Comparison of ENCODE assay signal across 24 mouse cellular contexts in the genomic region with DNA sequence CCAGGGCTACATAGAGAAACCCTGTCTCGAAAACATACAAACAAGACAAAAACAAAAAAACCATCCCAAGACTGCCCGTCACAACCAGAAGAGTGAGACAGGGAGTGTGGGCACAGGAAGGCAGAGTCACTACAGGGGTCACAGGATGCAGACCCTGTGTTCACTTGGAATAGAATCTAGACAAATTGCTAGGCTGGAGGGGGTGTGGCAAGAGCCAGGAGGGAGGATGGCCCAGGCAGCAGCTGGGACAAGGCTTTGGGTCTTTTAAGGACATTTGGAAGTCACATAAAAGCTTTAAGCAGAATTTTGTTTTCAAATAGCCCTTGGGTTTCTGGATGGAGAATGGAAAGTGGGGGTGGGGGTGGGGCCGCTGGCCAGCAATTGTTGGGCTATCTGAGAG. TPM values are rescaled to one million over a fixed set of nuclear protein-coding genes. Genes with fewer than 3 reads are reported as not detected.
DNase-seq lines count a peak whose midpoint lies in the region; ATAC-seq and TF ChIP-seq lines count a peak whose summit lies in the region.
"Had no signal": no experiment of that assay in that cellular context is flagged by ENCODE, and none has a peak within 500 bp of the region (broad histone marks: within the 10 kb centered on the region; RNA-seq: fewer than 3 reads in every experiment).

No protein-coding gene starts in this region.

- no peak overlapping the region for H3K4me3 ChIP-seq in heart, embryonic 13.5 days
- no peak overlapping the region for H3K4me3 ChIP-seq in heart, embryonic 12.5 days
- H3K4me3 ChIP-seq in lung, embryonic 15.5 days, result no peak overlapping the region
- H3K4me3 ChIP-seq in embryonic facial prominence, embryonic 14.5 days (ENCODE audit: low read depth, low read length), result no peak overlapping the region
- no peak overlapping the region for H3K4me3 ChIP-seq in myocyte
- H3K4me3 ChIP-seq in liver, embryonic 11.5 days (ENCODE audit: low read depth, low read length), result no peak overlapping the region
- no peak overlapping the region for H3K4me3 ChIP-seq in midbrain, postnatal 0 days (ENCODE audit: low read depth, low read length)
- H3K4me3 ChIP-seq: forebrain, embryonic 10.5 days; kidney, embryonic 15.5 days; midbrain, embryonic 15.5 days; neural tube, embryonic 15.5 days had no signal

- peaks cover 36% of the 10 kb centered on the region for H3K79me2 ChIP-seq in myocyte (ENCODE audit: control insufficient read depth, insufficient read depth)

- no peak for TF ChIP-seq CTCF in midbrain, postnatal 0 days (IDR thresholded peaks at IDR 0.05)

- no peak for DNase-seq in lung, postnatal 14 days
- DNase-seq in embryonic facial prominence, embryonic 14.5 days (ENCODE audit: low spot score), result no peak
- DNase-seq in liver, embryonic 11.5 days (ENCODE audit: low spot score), result no peak
- DNase-seq in midbrain, postnatal 0 days (ENCODE audit: low spot score), result no peak
- DNase-seq: adrenal gland, adult 8-10 months; cerebellum, adult 18-20 months; cerebellum, postnatal 14 days; forebrain, postnatal 0 days; gastrocnemius, postnatal 36 days; heart, postnatal 10 days had no signal

- peak overlapping the region; percentile 91; the same call in 1 of the 2 replicates for H3K4me2 ChIP-seq in heart, embryonic 13.5 days
- H3K4me2 ChIP-seq in heart, embryonic 12.5 days, result no peak overlapping the region
- 0 out of 2 replicates have a peak overlapping the region, but pooled peaks have one; percentile 16 for H3K4me2 ChIP-seq in lung, embryonic 15.5 days
- H3K4me2 ChIP-seq in embryonic facial prominence, embryonic 14.5 days (ENCODE audit: low read depth, low read length), result peak overlapping the region; percentile 83
- H3K4me2 ChIP-seq in myocyte (ENCODE audit: low read depth), result peak overlapping the region; percentile 88
- no peak overlapping the region for H3K4me2 ChIP-seq in liver, embryonic 11.5 days
- H3K4me2 ChIP-seq in midbrain, postnatal 0 days (ENCODE audit: low read depth, low read length, poor library complexity, severe bottlenecking), result no peak overlapping the region
- H3K4me2 ChIP-seq: midbrain, embryonic 15.5 days had no signal

- TF ChIP-seq POLR2A in myocyte (IDR thresholded peaks at IDR 0.05; ENCODE audit: insufficient read length, low read depth), result no peak

- H3K27ac ChIP-seq in heart, embryonic 13.5 days (replicated peaks), result no peak overlapping the region
- H3K27ac ChIP-seq in heart, embryonic 12.5 days (ENCODE audit: poor library complexity, severe bottlenecking), result no peak overlapping the region
- no peak overlapping the region for H3K27ac ChIP-seq in lung, embryonic 15.5 days
- H3K27ac ChIP-seq in embryonic facial prominence, embryonic 14.5 days (replicated peaks; ENCODE audit: low read depth, low read length), result no peak overlapping the region
- H3K27ac ChIP-seq in liver, embryonic 11.5 days (ENCODE audit: low read depth, low read length), result no peak overlapping the region
- H3K27ac ChIP-seq in midbrain, postnatal 0 days (ENCODE audit: low read depth, low read length), result no peak overlapping the region
- H3K27ac ChIP-seq: forebrain, embryonic 10.5 days; hindbrain, postnatal 0 days; kidney, embryonic 15.5 days; midbrain, embryonic 15.5 days; neural tube, embryonic 15.5 days had no signal

- ATAC-seq in heart, embryonic 13.5 days (ENCODE audit: extremely low read depth, insufficient number of reproducible peaks, low FRiP score, low TSS enrichment), result no peak
- no peak for ATAC-seq in heart, embryonic 12.5 days (ENCODE audit: insufficient number of reproducible peaks, low FRiP score)
- ATAC-seq in lung, embryonic 15.5 days (ENCODE audit: borderline replicate concordance, extremely low read depth, low FRiP score, low TSS enrichment), result no peak
- no peak for ATAC-seq in embryonic facial prominence, embryonic 14.5 days (ENCODE audit: low read depth)
- ATAC-seq in liver, embryonic 11.5 days (replicated peaks; ENCODE audit: low FRiP score), result no peak
- ATAC-seq in midbrain, postnatal 0 days (ENCODE audit: low FRiP score), result no peak
- ATAC-seq: activated CD4-positive, CD25-positive, alpha-beta regulatory T cell, adult 4 months; forebrain, postnatal 0 days; hindbrain, postnatal 0 days; intestine, postnatal 0 days; midbrain, embryonic 15.5 days had no signal

- WGBS in heart, embryonic 13.5 days, result 83% methylated on average over 3 of the region's 3 CpGs
- 89% methylated on average over 3 of the region's 3 CpGs for WGBS in heart, embryonic 12.5 days
- 77% methylated on average over 3 of the region's 3 CpGs for WGBS in lung, embryonic 15.5 days
- 81% methylated on average over 3 of the region's 3 CpGs for WGBS in embryonic facial prominence, embryonic 14.5 days
- 82% methylated on average over 3 of the region's 3 CpGs for WGBS in liver, embryonic 11.5 days
- 86% methylated on average over 3 of the region's 3 CpGs for WGBS in midbrain, postnatal 0 days

- H3K36me3 ChIP-seq in heart, embryonic 13.5 days, result peaks cover 21% of the 10 kb centered on the region
- peaks cover 13% of the 10 kb centered on the region for H3K36me3 ChIP-seq in heart, embryonic 12.5 days
- peaks cover 9% of the 10 kb centered on the region; the same call in 1 of the 2 replicates for H3K36me3 ChIP-seq in lung, embryonic 15.5 days
- H3K36me3 ChIP-seq in embryonic facial prominence, embryonic 14.5 days (ENCODE audit: control insufficient read depth, insufficient read depth, low read length), result peaks cover 14% of the 10 kb centered on the region
- no peaks in the 10 kb centered on the region for H3K36me3 ChIP-seq in myocyte (ENCODE audit: control insufficient read depth, insufficient read depth)
- no peaks in the 10 kb centered on the region for H3K36me3 ChIP-seq in liver, embryonic 11.5 days (ENCODE audit: control insufficient read depth, insufficient read depth, low read length)
- no peaks in the 10 kb centered on the region for H3K36me3 ChIP-seq in midbrain, postnatal 0 days (ENCODE audit: insufficient read depth, low read length)
- H3K36me3 ChIP-seq: forebrain, embryonic 10.5 days; midbrain, embryonic 15.5 days; neural tube, embryonic 15.5 days had no signal

- no peak overlapping the region for H3ac ChIP-seq in myocyte (ENCODE audit: control insufficient read depth, insufficient read length)

- H3K9me3 ChIP-seq in heart, embryonic 13.5 days, result no peaks in the 10 kb centered on the region
- no peaks in the 10 kb centered on the region for H3K9me3 ChIP-seq in heart, embryonic 12.5 days (replicated peaks)
- H3K9me3 ChIP-seq in lung, embryonic 15.5 days, result no peaks in the 10 kb centered on the region
- no peaks in the 10 kb centered on the region for H3K9me3 ChIP-seq in embryonic facial prominence, embryonic 14.5 days (ENCODE audit: control insufficient read depth, low read length)
- no peaks in the 10 kb centered on the region for H3K9me3 ChIP-seq in liver, embryonic 11.5 days (ENCODE audit: control insufficient read depth, low read length)
- H3K9me3 ChIP-seq in midbrain, postnatal 0 days (ENCODE audit: low read length), result no peaks in the 10 kb centered on the region
- H3K9me3 ChIP-seq: forebrain, embryonic 10.5 days; kidney, embryonic 15.5 days; midbrain, embryonic 15.5 days; neural tube, embryonic 15.5 days had no signal

- H3K4me1 ChIP-seq in heart, embryonic 13.5 days, result peaks cover 38% of the 10 kb centered on the region
- H3K4me1 ChIP-seq in heart, embryonic 12.5 days (replicated peaks), result peaks cover 27% of the 10 kb centered on the region
- H3K4me1 ChIP-seq in lung, embryonic 15.5 days, result peaks cover 34% of the 10 kb centered on the region
- H3K4me1 ChIP-seq in embryonic facial prominence, embryonic 14.5 days (ENCODE audit: control insufficient read depth, insufficient read depth, low read length), result 0 out of 2 replicates have a peak, but pooled peaks cover 3% of the 10 kb centered on the region
- peaks cover 7% of the 10 kb centered on the region for H3K4me1 ChIP-seq in liver, embryonic 11.5 days (replicated peaks; ENCODE audit: control insufficient read depth, insufficient read depth, low read length)
- peaks cover 6% of the 10 kb centered on the region; the same call in 1 of the 2 replicates for H3K4me1 ChIP-seq in midbrain, postnatal 0 days (ENCODE audit: insufficient read depth, low read length)

- peaks cover 32% of the 10 kb centered on the region for H3K27me3 ChIP-seq in heart, embryonic 13.5 days (replicated peaks)
- peaks cover 23% of the 10 kb centered on the region for H3K27me3 ChIP-seq in heart, embryonic 12.5 days (replicated peaks)
- peaks cover 25% of the 10 kb centered on the region for H3K27me3 ChIP-seq in lung, embryonic 15.5 days
- peaks cover 15% of the 10 kb centered on the region for H3K27me3 ChIP-seq in embryonic facial prominence, embryonic 14.5 days (replicated peaks; ENCODE audit: control insufficient read depth, insufficient read depth, low read length)
- no peaks in the 10 kb centered on the region for H3K27me3 ChIP-seq in myocyte (ENCODE audit: control insufficient read depth, insufficient read depth, insufficient read length)
- H3K27me3 ChIP-seq in liver, embryonic 11.5 days (replicated peaks; ENCODE audit: control insufficient read depth, insufficient read depth, low read length), result peaks cover 46% of the 10 kb centered on the region
- H3K27me3 ChIP-seq in midbrain, postnatal 0 days (ENCODE audit: insufficient read depth, low read length), result peaks cover 37% of the 10 kb centered on the region

- no peak overlapping the region for H3K9ac ChIP-seq in heart, embryonic 13.5 days
- H3K9ac ChIP-seq in heart, embryonic 12.5 days, result no peak overlapping the region
- no peak overlapping the region for H3K9ac ChIP-seq in lung, embryonic 15.5 days
- no peak overlapping the region for H3K9ac ChIP-seq in embryonic facial prominence, embryonic 14.5 days (ENCODE audit: low read depth, low read length)
- H3K9ac ChIP-seq in liver, embryonic 11.5 days (ENCODE audit: low read depth, low read length), result no peak overlapping the region
- H3K9ac ChIP-seq in midbrain, postnatal 0 days (replicated peaks; ENCODE audit: low read length, poor library complexity, severe bottlenecking), result no peak overlapping the region
- H3K9ac ChIP-seq: forebrain, postnatal 0 days; kidney, embryonic 15.5 days; midbrain, embryonic 15.5 days; neural tube, embryonic 15.5 days had no signal

RNA-seq across cellular contexts. Expression of gene Kdelr3, which starts 2.4 kb away (rescaled TPM):
- polyA plus RNA-seq in heart, embryonic 13.5 days (2015; fragmentation: Nextera tagmentation; extraction: Ambion mirVana), result 69.8 and 72.1 TPM in 2 replicates
- polyA plus RNA-seq in heart, embryonic 12.5 days (2016; fragmentation: Nextera tagmentation; extraction: Ambion mirVana), result 49.6 and 51.9 TPM in 2 replicates
- polyA plus RNA-seq in lung, embryonic 15.5 days (2015; fragmentation: Nextera tagmentation; extraction: Ambion mirVana), result 89.6 and 91.0 TPM in 2 replicates
- polyA plus RNA-seq in embryonic facial prominence, embryonic 14.5 days (2014; fragmentation: Nextera tagmentation; extraction: Ambion mirVana), result 149 and 157 TPM in 2 replicates
- polyA plus RNA-seq in myocyte (2012; fragmentation: generic; extraction: Trizol), result 74.7 TPM
- polyA plus RNA-seq in liver, embryonic 11.5 days (2014; fragmentation: Nextera tagmentation; extraction: Ambion mirVana), result 9.0 and 10.8 TPM in 2 replicates
- total RNA-seq in midbrain, postnatal 0 days (2014; rRNA removed), result 6.0 and 7.3 TPM in 2 replicates
- polyA plus RNA-seq in midbrain, postnatal 0 days (2015; fragmentation: Nextera tagmentation; extraction: Ambion mirVana), result 5.8 and 7.7 TPM in 2 replicates

RNA-seq across cellular contexts. Expression of gene Kcnj4, which starts 13.5 kb away (rescaled TPM):
- 0.19 and 0.21 TPM in 2 replicates for polyA plus RNA-seq in heart, embryonic 13.5 days (2015; fragmentation: Nextera tagmentation; extraction: Ambion mirVana)
- polyA plus RNA-seq in heart, embryonic 12.5 days (2016; fragmentation: Nextera tagmentation; extraction: Ambion mirVana), result 0.14 and 0.41 TPM in 2 replicates
- polyA plus RNA-seq in lung, embryonic 15.5 days (2015; fragmentation: Nextera tagmentation; extraction: Ambion mirVana), result 0.09 TPM in 1 of 2 replicates, not detected in the other
- polyA plus RNA-seq in embryonic facial prominence, embryonic 14.5 days (2014; fragmentation: Nextera tagmentation; extraction: Ambion mirVana), result 0.07 and 0.09 TPM in 2 replicates
- 0.06 TPM for polyA plus RNA-seq in myocyte (2012; fragmentation: generic; extraction: Trizol)
- not detected in 2 replicates for polyA plus RNA-seq in liver, embryonic 11.5 days (2014; fragmentation: Nextera tagmentation; extraction: Ambion mirVana)
- total RNA-seq in midbrain, postnatal 0 days (2014; rRNA removed), result 1.7 and 2.2 TPM in 2 replicates
- 0.11 and 0.15 TPM in 2 replicates for polyA plus RNA-seq in midbrain, postnatal 0 days (2015; fragmentation: Nextera tagmentation; extraction: Ambion mirVana)
- total RNA-seq: gastrocnemius, postnatal 36 days; MEL had no signal
- polyA plus RNA-seq: activated CD4-positive, CD25-positive, alpha-beta regulatory T cell, adult 4 months; forebrain, embryonic 10.5 days; hindbrain, embryonic 11.5 days; hindbrain, postnatal 0 days; intestine, postnatal 0 days; liver, embryonic 16.5 days; neural tube, embryonic 15.5 days had no signal

RNA-seq across cellular contexts. Expression of gene Ddx17, which starts 28.0 kb away (rescaled TPM):
- 26.9 and 28.8 TPM in 2 replicates for polyA plus RNA-seq in heart, embryonic 13.5 days (2015; fragmentation: Nextera tagmentation; extraction: Ambion mirVana)
- 37.1 and 39.9 TPM in 2 replicates for polyA plus RNA-seq in heart, embryonic 12.5 days (2016; fragmentation: Nextera tagmentation; extraction: Ambion mirVana)
- 48.3 and 53.9 TPM in 2 replicates for polyA plus RNA-seq in lung, embryonic 15.5 days (2015; fragmentation: Nextera tagmentation; extraction: Ambion mirVana)
- 80.0 and 81.6 TPM in 2 replicates for polyA plus RNA-seq in embryonic facial prominence, embryonic 14.5 days (2014; fragmentation: Nextera tagmentation; extraction: Ambion mirVana)
- 96.2 TPM for polyA plus RNA-seq in myocyte (2012; fragmentation: generic; extraction: Trizol)
- polyA plus RNA-seq in liver, embryonic 11.5 days (2014; fragmentation: Nextera tagmentation; extraction: Ambion mirVana), result 49.9 and 54.2 TPM in 2 replicates
- 302 and 436 TPM in 2 replicates for total RNA-seq in midbrain, postnatal 0 days (2014; rRNA removed)
- polyA plus RNA-seq in midbrain, postnatal 0 days (2015; fragmentation: Nextera tagmentation; extraction: Ambion mirVana), result 30.0 and 35.1 TPM in 2 replicates

Comparison
In these comparisons a context has a peak if more than half of its experiments do, and no peak if none do; other contexts are left out.
1. H3K4me2 ChIP-seq: peak in heart, embryonic 13.5 days (single experiment), lung, embryonic 15.5 days (single experiment), embryonic facial prominence, embryonic 14.5 days (single experiment) and myocyte (single experiment); none in heart, embryonic 12.5 days (single experiment), liver, embryonic 11.5 days (single experiment) and midbrain, postnatal 0 days (single experiment).